Mouse (Mus musculus) forebrain, embryonic 14.5 days (tissue): ENCODE data around the gene Gm28042. TPM values are rescaled to one million over a fixed set of nuclear protein-coding genes. Genes with fewer than 3 reads are reported as not detected.

Experiments
- ATAC-seq: fragments of 200-750 bp; cut with Nextera tagmentation; 2 replicates; pipeline ENCODE4 v1.8.0; 2017; ENCODE audit warnings: mild to moderate bottlenecking, moderate library complexity
- DNase-seq: peaks from one replicate; pipeline ENCODE4 v3.0.0-alpha.2; 2015; ENCODE audit warnings: low spot score
- H3K27ac ChIP-seq: fragments of 300-500 bp; sonication (generic); 2 replicates; pipeline ENCODE4 v1.5.1; 2014; ENCODE audit warnings: low read depth, mild to moderate bottlenecking, control low read depth, low read length, moderate library complexity
- H3K27me3 ChIP-seq: fragments of 300-500 bp; sonication (generic); replicated peaks from 2 replicates; pipeline ENCODE4 v1.6.1; 2014; ENCODE audit warnings: low read length, control low read depth, mixed read lengths; ENCODE audit not compliant: control insufficient read depth, insufficient read depth
- H3K36me3 ChIP-seq: fragments of 300-500 bp; sonication (generic); 2 replicates; pipeline ENCODE4 v1.6.1; 2014; ENCODE audit warnings: low read length, control low read depth; ENCODE audit not compliant: control insufficient read depth, insufficient read depth
- H3K4me1 ChIP-seq: fragments of 300-500 bp; sonication (generic); 2 replicates; pipeline ENCODE4 v1.6.1; 2014; ENCODE audit warnings: antibody characterized with exemption, low read length, control low read depth; ENCODE audit not compliant: control insufficient read depth, insufficient read depth
- H3K4me2 ChIP-seq: fragments of 300-500 bp; sonication (generic); 2 replicates; pipeline ENCODE4 v1.6.1; 2014; ENCODE audit warnings: mild to moderate bottlenecking, control low read depth, low read length
- H3K4me3 ChIP-seq: fragments of 300-500 bp; sonication (generic); 2 replicates; pipeline ENCODE4 v1.5.1; 2014; ENCODE audit warnings: low read depth, low read length, control low read depth
- H3K9ac ChIP-seq: fragments of 300-500 bp; sonication (generic); 2 replicates; pipeline ENCODE4 v1.6.1; 2014; ENCODE audit warnings: mild to moderate bottlenecking, low read length, control low read depth, moderate library complexity
- H3K9me3 ChIP-seq: fragments of 300-500 bp; sonication (generic); replicated peaks from 2 replicates; pipeline ENCODE4 v1.6.1; 2016; ENCODE audit warnings: low read length, control low read depth, mixed read lengths; ENCODE audit not compliant: control insufficient read depth
- WGBS: fragments of 180-500 bp; shearing (Covaris S2); extraction: QIAGEN DNeasy Blood & Tissue Kit; methylation state at CpG from one replicate; pipeline ENCODE4 v1.1.7; 2014; 5-methylcytosine and 5-hydroxymethylcytosine counted together
- polyA plus RNA-seq: library from polyadenylated mRNA; unstranded; fragments of >200 nt; fragmentation: Nextera tagmentation; extraction: Ambion mirVana; gene quantifications from 2 replicates; pipeline ENCODE4 v1.2.1, GENCODE M21; 2014

Gm28042 gene
- polyA plus RNA-seq, 1 experiment from 2014 or later, result 1.9 TPM

- 73% methylated on average over 14 of the region's 14 CpGs for WGBS
These were observed 19.4 kb downstream of the Gm28042 start for GRCm38 (mm10) chr2:120046486-120047310.

GRCm38 (mm10) chr2:120048173-120048572 lies 20.9 kb downstream of the Gm28042 start:
- no peak for ATAC-seq
- no peak overlapping the region for H3K27ac ChIP-seq
- H3K9ac ChIP-seq, result no peak overlapping the region
- H3K4me3 ChIP-seq, result no peak overlapping the region
- no peaks in the 10 kb centered on the region for H3K4me1 ChIP-seq
- 71% methylated on average over 9 of the region's 9 CpGs for WGBS
- no peak overlapping the region for H3K4me2 ChIP-seq
- H3K27me3 ChIP-seq, result no peaks in the 10 kb centered on the region
- no peak for DNase-seq
- no peaks in the 10 kb centered on the region for H3K9me3 ChIP-seq
- H3K36me3 ChIP-seq, result no peaks in the 10 kb centered on the region

More at GRCm38 (mm10) chr2:120046486-120047310, 19.4 kb downstream of the Gm28042 start:
- Histone ChIP-seq H3K27me3 (no peaks in the 10 kb centered on the region), H3K36me3 (peaks cover 8% of the 10 kb centered on the region), H3K4me2 (no peak overlapping the region), H3K9ac (no peak overlapping the region), H3K4me1 (no peaks in the 10 kb centered on the region), H3K27ac (no peak overlapping the region), H3K4me3 (no peak overlapping the region), H3K9me3 (no peaks in the 10 kb centered on the region)
- DNase-seq, result no peak
- no peak for ATAC-seq

GRCm38 (mm10) chr2:120049632-120050274 lies 22.5 kb downstream of the Gm28042 start:
- Histone ChIP-seq H3K4me3 (no peak overlapping the region), H3K4me1 (no peaks in the 10 kb centered on the region), H3K9me3 (no peaks in the 10 kb centered on the region), H3K4me2 (no peak overlapping the region), H3K27me3 (no peaks in the 10 kb centered on the region), H3K9ac (no peak overlapping the region), H3K27ac (no peak overlapping the region), H3K36me3 (no peaks in the 10 kb centered on the region)
- WGBS, result 65% methylated on average over 10 of the region's 10 CpGs
- no peak for ATAC-seq
- peak; percentile 8 for DNase-seq

GRCm38 (mm10) chr2:120051405-120051804 lies 24.1 kb downstream of the Gm28042 start:
- H3K9me3 ChIP-seq, result no peaks in the 10 kb centered on the region
- H3K36me3 ChIP-seq, result no peaks in the 10 kb centered on the region
- H3K4me1 ChIP-seq, result no peaks in the 10 kb centered on the region
- no peak overlapping the region for H3K9ac ChIP-seq
- no peaks in the 10 kb centered on the region for H3K27me3 ChIP-seq
- DNase-seq (no peak), ATAC-seq (no peak)
- no peak overlapping the region for H3K27ac ChIP-seq
- H3K4me3 ChIP-seq, result no peak overlapping the region
- 66% methylated on average over 6 of the region's 6 CpGs for WGBS
- H3K4me2 ChIP-seq, result no peak overlapping the region

GRCm38 (mm10) chr2:120054771-120055552 lies 27.7 kb downstream of the Gm28042 start:
- ATAC-seq (no peak), DNase-seq (no peak)
- no peaks in the 10 kb centered on the region for H3K27me3 ChIP-seq
- no peak overlapping the region for H3K9ac ChIP-seq
- no peaks in the 10 kb centered on the region for H3K36me3 ChIP-seq
- H3K4me3 ChIP-seq, result no peak overlapping the region
- H3K4me2 ChIP-seq, result no peak overlapping the region
- H3K27ac ChIP-seq, result no peak overlapping the region
- no peaks in the 10 kb centered on the region for H3K4me1 ChIP-seq
- 92% methylated on average over 12 of the region's 12 CpGs for WGBS
- no peaks in the 10 kb centered on the region for H3K9me3 ChIP-seq

- Histone ChIP-seq H3K4me2 (no peak overlapping the region), H3K4me1 (no peaks in the 10 kb centered on the region), H3K27ac (no peak overlapping the region), H3K4me3 (no peak overlapping the region), H3K9me3 (no peaks in the 10 kb centered on the region), H3K36me3 (no peaks in the 10 kb centered on the region), H3K9ac (no peak overlapping the region), H3K27me3 (no peaks in the 10 kb centered on the region)
- WGBS, result 73% methylated on average over 10 of the region's 10 CpGs
- ATAC-seq (no peak), DNase-seq (no peak)
These were observed 28.6 kb downstream of the Gm28042 start for GRCm38 (mm10) chr2:120055923-120056322.

- Histone ChIP-seq H3K4me1 (no peaks in the 10 kb centered on the region), H3K4me3 (no peak overlapping the region), H3K9me3 (no peaks in the 10 kb centered on the region), H3K27me3 (no peaks in the 10 kb centered on the region), H3K4me2 (no peak overlapping the region), H3K9ac (no peak overlapping the region), H3K27ac (no peak overlapping the region), H3K36me3 (no peaks in the 10 kb centered on the region)
- ATAC-seq (no peak), DNase-seq (no peak)
- 85% methylated on average over 4 of the region's 4 CpGs for WGBS
These were observed 31.5 kb downstream of the Gm28042 start for GRCm38 (mm10) chr2:120058818-120059217.

- H3K4me3 ChIP-seq, result no peak overlapping the region
- DNase-seq, result no peak
- WGBS, result 86% methylated on average over 3 of the region's 3 CpGs
- no peak overlapping the region for H3K4me2 ChIP-seq
- no peaks in the 10 kb centered on the region for H3K36me3 ChIP-seq
- H3K27me3 ChIP-seq, result no peaks in the 10 kb centered on the region
- H3K9me3 ChIP-seq, result no peaks in the 10 kb centered on the region
- H3K9ac ChIP-seq, result no peak overlapping the region
- H3K4me1 ChIP-seq, result no peaks in the 10 kb centered on the region
- no peak for ATAC-seq
- no peak overlapping the region for H3K27ac ChIP-seq
These were observed 32.2 kb downstream of the Gm28042 start for GRCm38 (mm10) chr2:120059466-120059865.
